Mouse (Mus musculus) myocyte (in vitro differentiated cells): ENCODE data around the gene Slamf8. TPM values are rescaled to one million over a fixed set of nuclear protein-coding genes. Genes with fewer than 3 reads are reported as not detected.

Experiments
- H3K27me3 ChIP-seq: one replicate; pipeline ENCODE4 v1.6.1; 2011; ENCODE audit not compliant: control insufficient read depth, insufficient read depth, insufficient read length
- H3K36me3 ChIP-seq: one replicate; pipeline ENCODE4 v1.6.1; 2011; ENCODE audit not compliant: control insufficient read depth, insufficient read depth
- H3K4me2 ChIP-seq: one replicate; pipeline ENCODE4 v1.6.1; 2011; ENCODE audit warnings: low read depth, control low read depth
- H3K4me3 ChIP-seq: one replicate; pipeline ENCODE4 v1.5.1; 2011; ENCODE audit warnings: mild to moderate bottlenecking, control low read depth, moderate library complexity
- H3K79me2 ChIP-seq: one replicate; pipeline ENCODE4 v1.6.1; 2011; ENCODE audit not compliant: control insufficient read depth, insufficient read depth
- H3ac ChIP-seq: one replicate; pipeline ENCODE4 v1.6.1; 2011; ENCODE audit not compliant: control insufficient read depth, insufficient read length
- CEBPB ChIP-seq: IDR thresholded peaks from 2 replicates; pipeline ENCODE4 v1.6.1; 2011; ENCODE audit warnings: mild to moderate bottlenecking, moderate library complexity; ENCODE audit not compliant: poor library complexity, insufficient read depth, severe bottlenecking
- E2F4 ChIP-seq: IDR thresholded peaks from one replicate; pipeline ENCODE4 v1.6.1; 2011; ENCODE audit warnings: mild to moderate bottlenecking, control low read depth, moderate library complexity; ENCODE audit not compliant: insufficient read depth
- MAX ChIP-seq: IDR thresholded peaks from one replicate; pipeline ENCODE4 v1.6.1; 2011; ENCODE audit warnings: low read depth, mild to moderate bottlenecking, control low read depth
- MYOD1 ChIP-seq, 3 experiments: IDR thresholded peaks; one replicate each; pipeline ENCODE4 v1.6.1; 2011; ENCODE audit warnings: control low read depth in 2 of 3, low read depth in 2 of 3, mild to moderate bottlenecking in 2 of 3, moderate library complexity in 1 of 3; ENCODE audit not compliant: insufficient read length in 2 of 3, control insufficient read depth in 1 of 3
- MYOG ChIP-seq, 3 experiments: IDR thresholded peaks; one replicate each; pipeline ENCODE4 v1.6.1; 2011; ENCODE audit warnings: control low read depth in 2 of 3, low read depth in 2 of 3, mild to moderate bottlenecking in 2 of 3; ENCODE audit not compliant: insufficient read length in 2 of 3, control insufficient read depth in 1 of 3, insufficient read depth in 1 of 3
- POLR2A ChIP-seq: IDR thresholded peaks from one replicate; pipeline ENCODE4 v1.6.1; 2011; ENCODE audit warnings: low read depth, mild to moderate bottlenecking, control low read depth, moderate library complexity; ENCODE audit not compliant: insufficient read length
- POLR2AphosphoS2 ChIP-seq: IDR thresholded peaks from one replicate; pipeline ENCODE4 v1.6.1; 2011; ENCODE audit warnings: low read depth, control low read depth; ENCODE audit not compliant: insufficient read length
- REST ChIP-seq: IDR thresholded peaks from one replicate; pipeline ENCODE4 v1.6.1; 2011; ENCODE audit warnings: mild to moderate bottlenecking, control low read depth, moderate library complexity; ENCODE audit not compliant: insufficient read depth, insufficient read length
- SRF ChIP-seq: IDR thresholded peaks from one replicate; pipeline ENCODE4 v1.6.1; 2011; ENCODE audit warnings: low read depth; ENCODE audit not compliant: control insufficient read depth, insufficient read length
- TCF12 ChIP-seq: IDR thresholded peaks from one replicate; pipeline ENCODE4 v1.6.1; 2011; ENCODE audit warnings: mild to moderate bottlenecking, control low read depth; ENCODE audit not compliant: poor library complexity, insufficient read depth, severe bottlenecking
- TCF3 ChIP-seq: IDR thresholded peaks from one replicate; pipeline ENCODE4 v1.6.1; 2011; ENCODE audit warnings: low read depth, control low read depth; ENCODE audit not compliant: insufficient read length
- USF1 ChIP-seq: IDR thresholded peaks from one replicate; pipeline ENCODE4 v1.6.1; 2011; ENCODE audit warnings: low read depth, mild to moderate bottlenecking, control low read depth, moderate library complexity
- polyA plus RNA-seq: library from polyadenylated mRNA; unstranded; fragments of >200 nt; fragmentation: generic; extraction: Trizol; gene quantifications from one replicate; pipeline ENCODE4 v1.2.1, GENCODE M21; 2012; ENCODE audit warnings: missing spikeins

Slamf8 gene
- polyA plus RNA-seq, 1 experiment: not detected

- H3K4me2 ChIP-seq: no peak overlapping the region
- TF ChIP-seq MYOD1 (IDR thresholded peaks at IDR 0.05; ENCODE audit: control insufficient read depth in 1 of 3, insufficient read length in 2 of 3, low read depth in 2 of 3): no peak
- TF ChIP-seq USF1: no peak
- no peak for TF ChIP-seq CEBPB
- no peak for TF ChIP-seq TCF12
- no peak for TF ChIP-seq POLR2AphosphoS2
- TF ChIP-seq TCF3: no peak
- no peak for TF ChIP-seq E2F4
- no peak for TF ChIP-seq SRF
- no peak for TF ChIP-seq POLR2A
- no peak for TF ChIP-seq REST
- TF ChIP-seq MYOG (IDR thresholded peaks at IDR 0.05; ENCODE audit: control insufficient read depth in 1 of 3, insufficient read depth in 1 of 3, insufficient read length in 2 of 3, low read depth in 2 of 3): no peak
- TF ChIP-seq MAX: no peak
These were observed 43.8 kb upstream of the Slamf8 start for GRCm38 (mm10) chr1:172634136-172634535.

GRCm38 (mm10) chr1:172632451-172633326 lies 42.3 kb upstream of the Slamf8 start, which contains the start of gene Dusp23:
Gene Dusp23 (minus strand): TSS chr1:172632962.
- TF ChIP-seq MYOG (IDR thresholded peaks at IDR 0.05; ENCODE audit: control insufficient read depth in 1 of 3, insufficient read depth in 1 of 3, insufficient read length in 2 of 3, low read depth in 2 of 3) (peak in 2 of 3 experiments; percentile 59 to 69), USF1 (no peak), MYOD1 (IDR thresholded peaks at IDR 0.05; ENCODE audit: control insufficient read depth in 1 of 3, insufficient read length in 2 of 3, low read depth in 2 of 3) (peak in 2 of 3 experiments; percentile 44 to 70), CEBPB (no peak), POLR2A (peak; percentile 56), POLR2AphosphoS2 (no peak), MAX (no peak), REST (no peak), SRF (no peak), TCF3 (no peak), TCF12 (no peak), E2F4 (no peak)
- Histone ChIP-seq H3ac (peak within 1 kb of the TSS; percentile 14), H3K79me2 (no peaks in the 10 kb centered on the region), H3K4me2 (peak within 1 kb of the TSS; percentile 76), H3K36me3 (no peaks in the 10 kb centered on the region), H3K27me3 (no peaks in the 10 kb centered on the region), H3K4me3 (peak within 1 kb of the TSS; percentile 29)

More at GRCm38 (mm10) chr1:172634136-172634535, 43.8 kb upstream of the Slamf8 start:
- Histone ChIP-seq H3ac (no peak overlapping the region), H3K36me3 (no peaks in the 10 kb centered on the region), H3K4me3 (no peak overlapping the region), H3K27me3 (no peaks in the 10 kb centered on the region), H3K79me2 (no peaks in the 10 kb centered on the region)

- Histone ChIP-seq H3K79me2 (no peaks in the 10 kb centered on the region), H3K27me3 (no peaks in the 10 kb centered on the region), H3K4me3 (peak overlapping the region; percentile 29), H3K4me2 (no peak overlapping the region), H3K36me3 (no peaks in the 10 kb centered on the region), H3ac (no peak overlapping the region)
- TF ChIP-seq TCF3 (no peak), POLR2AphosphoS2 (no peak), SRF (no peak), MAX (no peak), TCF12 (no peak), E2F4 (no peak), USF1 (no peak)
These were observed 41.4 kb upstream of the Slamf8 start for GRCm38 (mm10) chr1:172631721-172632120.

GRCm38 (mm10) chr1:172629831-172630230 lies 39.5 kb upstream of the Slamf8 start:
- Histone ChIP-seq H3K4me2 (no peak overlapping the region), H3K79me2 (no peaks in the 10 kb centered on the region), H3K36me3 (no peaks in the 10 kb centered on the region), H3ac (no peak overlapping the region), H3K27me3 (no peaks in the 10 kb centered on the region), H3K4me3 (no peak overlapping the region)
- TF ChIP-seq USF1 (no peak), REST (no peak), TCF3 (no peak), SRF (no peak), MAX (no peak), CEBPB (no peak), E2F4 (no peak), MYOG (IDR thresholded peaks at IDR 0.05; ENCODE audit: control insufficient read depth in 1 of 3, insufficient read depth in 1 of 3, insufficient read length in 2 of 3, low read depth in 2 of 3) (no peak), POLR2AphosphoS2 (no peak)
